Mouse (Mus musculus) lung, embryonic 15.5 days (tissue): ENCODE measurements at regions not wholly inside any gene's neighbourhood (a gene's known extent, or its start where the extent isn't known, plus 50 kb on each side); places are given as distances from the start of the nearest gene placed in this dataset.

Experiments used
- ATAC-seq: fragments of 200-750 bp; cut with Nextera tagmentation; 2 replicates; pipeline ENCODE4 v1.8.0; 2017; ENCODE audit warnings: moderate number of reproducible peaks, borderline replicate concordance; ENCODE audit not compliant: low FRiP score, low TSS enrichment; ENCODE audit errors: extremely low read depth
- H3K27ac ChIP-seq: fragments of 300-500 bp; sonication (generic); 2 replicates; pipeline ENCODE4 v1.5.1; 2015; ENCODE audit warnings: moderate library complexity, mild to moderate bottlenecking, inconsistent platforms
- H3K27me3 ChIP-seq: fragments of 300-500 bp; sonication (generic); 2 replicates; pipeline ENCODE4 v1.6.1; 2015; ENCODE audit warnings: inconsistent platforms
- H3K36me3 ChIP-seq: fragments of 300-500 bp; sonication (generic); 2 replicates; pipeline ENCODE4 v1.6.1; 2015; ENCODE audit warnings: inconsistent platforms
- H3K4me1 ChIP-seq: fragments of 300-500 bp; sonication (generic); 2 replicates; pipeline ENCODE4 v1.6.1; 2015; ENCODE audit warnings: inconsistent platforms
- H3K4me2 ChIP-seq: fragments of 300-500 bp; sonication (generic); 2 replicates; pipeline ENCODE4 v1.6.1; 2015; ENCODE audit warnings: inconsistent platforms, mild to moderate bottlenecking, moderate library complexity
- H3K4me3 ChIP-seq: fragments of 300-500 bp; sonication (generic); 2 replicates; pipeline ENCODE4 v1.5.1; 2015; ENCODE audit warnings: mild to moderate bottlenecking, inconsistent platforms
- H3K9ac ChIP-seq: fragments of 300-500 bp; sonication (generic); 2 replicates; pipeline ENCODE4 v1.6.1; 2015; ENCODE audit warnings: inconsistent platforms
- H3K9me3 ChIP-seq: fragments of 300-500 bp; sonication (generic); 2 replicates; pipeline ENCODE4 v1.6.1; 2016; ENCODE audit warnings: inconsistent platforms
- WGBS: fragments of 180-500 bp; shearing (Covaris S2); methylation state at CpG from one replicate; pipeline ENCODE4 v1.1.7; 2015; 5-methylcytosine and 5-hydroxymethylcytosine counted together

- Histone ChIP-seq H3K36me3 (no peaks in the 10 kb centered on the region), H3K27ac (no peak overlapping the region), H3K27me3 (no peaks in the 10 kb centered on the region), H3K9ac (no peak overlapping the region), H3K9me3 (no peaks in the 10 kb centered on the region), H3K4me1 (no peaks in the 10 kb centered on the region), H3K4me2 (no peak overlapping the region), H3K4me3 (no peak overlapping the region)
- 76% methylated on average over 5 of the region's 5 CpGs for WGBS
- no peak for ATAC-seq
These were observed 320.6 kb upstream of the Gm26657 start for GRCm38 (mm10) chr4:56419122-56419913.

- Histone ChIP-seq H3K36me3 (no peaks in the 10 kb centered on the region), H3K27ac (no peak overlapping the region), H3K27me3 (no peaks in the 10 kb centered on the region), H3K9ac (no peak overlapping the region), H3K4me3 (no peak overlapping the region), H3K9me3 (no peaks in the 10 kb centered on the region), H3K4me2 (no peak overlapping the region), H3K4me1 (no peaks in the 10 kb centered on the region)
- ATAC-seq: no peak
- WGBS: 19% methylated on average over 1 of the region's 1 CpGs
These were observed 328.7 kb upstream of the Gm26657 start for GRCm38 (mm10) chr4:56411024-56411636.

GRCm38 (mm10) chr4:56393793-56394192 lies 346.1 kb upstream of the Gm26657 start:
- H3K9me3 ChIP-seq: no peaks in the 10 kb centered on the region
- ATAC-seq: no peak
- H3K27ac ChIP-seq: no peak overlapping the region
- no peaks in the 10 kb centered on the region for H3K4me1 ChIP-seq
- H3K36me3 ChIP-seq: no peaks in the 10 kb centered on the region
- H3K4me2 ChIP-seq: no peak overlapping the region
- H3K9ac ChIP-seq: no peak overlapping the region
- H3K27me3 ChIP-seq: no peaks in the 10 kb centered on the region
- H3K4me3 ChIP-seq: no peak overlapping the region

- no peak for ATAC-seq
These were observed 352.8 kb upstream of the Gm26657 start for GRCm38 (mm10) chr4:56387051-56387450.

GRCm38 (mm10) chr4:56375745-56376144 lies 364.1 kb upstream of the Gm26657 start:
- Histone ChIP-seq H3K4me1 (peaks cover 12% of the 10 kb centered on the region), H3K27ac (no peak overlapping the region)

More at GRCm38 (mm10) chr4:56387051-56387450, 352.8 kb upstream of the Gm26657 start:
- Histone ChIP-seq H3K4me2 (no peak overlapping the region), H3K9ac (no peak overlapping the region), H3K9me3 (no peaks in the 10 kb centered on the region), H3K4me1 (no peaks in the 10 kb centered on the region), H3K27me3 (no peaks in the 10 kb centered on the region), H3K27ac (no peak overlapping the region), H3K4me3 (no peak overlapping the region), H3K36me3 (no peaks in the 10 kb centered on the region)
- 78% methylated on average over 3 of the region's 3 CpGs for WGBS

GRCm38 (mm10) chr4:56374466-56374865 lies 365.4 kb upstream of the Gm26657 start:
- H3K4me3 ChIP-seq: no peak overlapping the region
- no peaks in the 10 kb centered on the region for H3K27me3 ChIP-seq
- WGBS: 82% methylated on average over 3 of the region's 3 CpGs
- no peaks in the 10 kb centered on the region for H3K9me3 ChIP-seq
- H3K4me1 ChIP-seq: peaks cover 12% of the 10 kb centered on the region
- no peak overlapping the region for H3K27ac ChIP-seq
- no peak overlapping the region for H3K9ac ChIP-seq
- H3K36me3 ChIP-seq: no peaks in the 10 kb centered on the region
- no peak for ATAC-seq
- H3K4me2 ChIP-seq: no peak overlapping the region

More at GRCm38 (mm10) chr4:56375745-56376144, 364.1 kb upstream of the Gm26657 start:
- Histone ChIP-seq H3K4me3 (no peak overlapping the region), H3K4me2 (no peak overlapping the region), H3K9ac (no peak overlapping the region), H3K27me3 (no peaks in the 10 kb centered on the region), H3K36me3 (no peaks in the 10 kb centered on the region), H3K9me3 (no peaks in the 10 kb centered on the region)
- no peak for ATAC-seq
- 46% methylated on average over 5 of the region's 5 CpGs for whole genome bisulfite sequencing

- H3K4me1 ChIP-seq: peaks cover 12% of the 10 kb centered on the region
- H3K36me3 ChIP-seq: no peaks in the 10 kb centered on the region
- no peaks in the 10 kb centered on the region for H3K9me3 ChIP-seq
- H3K9ac ChIP-seq: no peak overlapping the region
- no peak overlapping the region for H3K4me2 ChIP-seq
- no peak overlapping the region for H3K27ac ChIP-seq
- no peaks in the 10 kb centered on the region for H3K27me3 ChIP-seq
- no peak overlapping the region for H3K4me3 ChIP-seq
- WGBS: 53% methylated on average over 4 of the region's 4 CpGs
- no peak for ATAC-seq
These were observed 366.1 kb upstream of the Gm26657 start for GRCm38 (mm10) chr4:56373746-56374145.

- H3K4me2 ChIP-seq: no peak overlapping the region
These were observed 366.7 kb upstream of the Gm26657 start for GRCm38 (mm10) chr4:56373167-56373566.

GRCm38 (mm10) chr4:56372711-56373110 lies 367.2 kb upstream of the Gm26657 start:
- Histone ChIP-seq H3K9me3 (no peaks in the 10 kb centered on the region), H3K36me3 (no peaks in the 10 kb centered on the region), H3K4me1 (peaks cover 12% of the 10 kb centered on the region), H3K4me2 (peak overlapping the region; percentile 10), H3K4me3 (no peak overlapping the region), H3K27me3 (no peaks in the 10 kb centered on the region), H3K27ac (peak overlapping the region; percentile 64; the same call in 1 of the 2 replicates), H3K9ac (no peak overlapping the region)
- 36% methylated on average over 7 of the region's 7 CpGs for WGBS
- ATAC-seq: peak; percentile 78

More at GRCm38 (mm10) chr4:56373167-56373566, 366.7 kb upstream of the Gm26657 start:
- WGBS: 50% methylated on average over 4 of the region's 4 CpGs
- H3K9me3 ChIP-seq: no peaks in the 10 kb centered on the region
- no peak overlapping the region for H3K4me3 ChIP-seq
- H3K27me3 ChIP-seq: no peaks in the 10 kb centered on the region
- H3K27ac ChIP-seq: peak overlapping the region; percentile 27; the same call in 1 of the 2 replicates
- no peaks in the 10 kb centered on the region for H3K36me3 ChIP-seq
- peaks cover 12% of the 10 kb centered on the region for H3K4me1 ChIP-seq
- no peak overlapping the region for H3K9ac ChIP-seq
- peak; percentile 55; the same call in 1 of the 2 replicates for ATAC-seq

- H3K9ac ChIP-seq: no peak overlapping the region
- no peaks in the 10 kb centered on the region for H3K4me1 ChIP-seq
- no peak for ATAC-seq
- H3K4me2 ChIP-seq: no peak overlapping the region
- no peaks in the 10 kb centered on the region for H3K27me3 ChIP-seq
- no peak overlapping the region for H3K4me3 ChIP-seq
- H3K9me3 ChIP-seq: no peaks in the 10 kb centered on the region
- H3K27ac ChIP-seq: no peak overlapping the region
- WGBS: 64% methylated on average over 6 of the region's 6 CpGs
- no peaks in the 10 kb centered on the region for H3K36me3 ChIP-seq
These were observed 375.3 kb upstream of the Gm26657 start for GRCm38 (mm10) chr4:56364594-56364993.

GRCm38 (mm10) chr4:56362121-56362520 lies 377.7 kb upstream of the Gm26657 start:
- H3K36me3 ChIP-seq: no peaks in the 10 kb centered on the region
- WGBS: 35% methylated on average over 6 of the region's 6 CpGs
- no peaks in the 10 kb centered on the region for H3K4me1 ChIP-seq
- ATAC-seq: no peak
- no peaks in the 10 kb centered on the region for H3K27me3 ChIP-seq
- H3K4me3 ChIP-seq: no peak overlapping the region
- no peak overlapping the region for H3K27ac ChIP-seq
- no peak overlapping the region for H3K4me2 ChIP-seq
- H3K9ac ChIP-seq: no peak overlapping the region
- no peaks in the 10 kb centered on the region for H3K9me3 ChIP-seq

GRCm38 (mm10) chr4:56349216-56349615 lies 390.7 kb upstream of the Gm26657 start:
- Histone ChIP-seq H3K27ac (no peak overlapping the region), H3K27me3 (no peaks in the 10 kb centered on the region), H3K36me3 (no peaks in the 10 kb centered on the region), H3K9ac (no peak overlapping the region), H3K4me3 (no peak overlapping the region), H3K4me2 (no peak overlapping the region), H3K9me3 (no peaks in the 10 kb centered on the region), H3K4me1 (no peaks in the 10 kb centered on the region)
- ATAC-seq: no peak
- WGBS: 82% methylated on average over 5 of the region's 5 CpGs
